Mouse (Mus musculus) activated CD4-positive, CD25-positive, alpha-beta regulatory T cell, adult 9 weeks (primary cell): ENCODE measurements around the gene Rhbdf2. TPM values are rescaled to one million over a fixed set of nuclear protein-coding genes. Genes with fewer than 3 reads are reported as not detected.

Experiments
- polyA plus RNA-seq: library from polyadenylated mRNA; unstranded; fragments of 100-300 nt; shearing (Covaris generic); gene quantifications from one replicate; pipeline ENCODE4 v1.2.1, GENCODE M21; 2017

The Rhbdf2 gene
- 14.5 TPM for polyA plus RNA-seq

GRCm38 (mm10) chr11:116626299-116627071 is at the start of gene Rhbdf2:
Gene Rhbdf2, minus strand, starts transcription at chr11:116627019.

GRCm38 (mm10) chr11:116654255-116654821 is 27.5 kb upstream of the Rhbdf2 start, which contains the start of gene Cygb:
Gene Cygb, minus strand, starts transcription at chr11:116654313.

GRCm38 (mm10) chr11:116653234-116653633 is 26.4 kb upstream of the Rhbdf2 start, which contains the start of gene Prcd:
Gene Prcd, plus strand, starts transcription at chr11:116653534.

GRCm38 (mm10) chr11:116586310-116586709 is 40.5 kb downstream of the Rhbdf2 start, which contains the start of gene Aanat:
Gene Aanat, plus strand, starts transcription at chr11:116586432.

DNA sequence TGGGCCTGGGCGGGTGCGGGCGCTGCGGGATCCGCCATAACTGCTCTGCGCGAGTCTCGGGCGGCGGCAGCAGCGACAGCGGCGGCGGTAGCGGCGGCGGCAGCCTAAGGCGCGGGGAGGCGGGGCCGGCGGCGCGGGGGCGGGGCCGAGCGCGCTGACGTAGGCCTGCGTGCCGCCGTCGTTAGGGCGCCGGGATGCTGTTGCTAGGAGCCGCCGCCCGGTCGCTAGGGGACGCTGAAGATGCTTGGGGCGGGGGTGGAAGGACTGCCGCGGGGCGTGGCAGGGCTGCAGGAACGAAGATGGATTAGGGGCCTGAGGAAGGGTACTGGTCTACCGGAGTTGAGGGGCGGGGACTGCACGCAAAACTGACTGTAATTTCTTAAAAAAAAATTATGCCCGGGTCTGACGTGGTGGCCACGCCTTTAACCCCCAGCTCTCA is 45.4 kb downstream of the Rhbdf2 start, which contains the start of gene Ube2o:
TSS of gene Ube2o (minus strand) at position 72 of the 439 bp plus-strand sequence.

Other genes starting within 250 kb of the Rhbdf2 start
- 3.2 TPM for gene Rnf157, start 214.0 kb downstream of the Rhbdf2 start, polyA plus RNA-seq
- 34.7 TPM for gene Ubald2, start 192.9 kb downstream of the Rhbdf2 start, polyA plus RNA-seq
- not detected for gene Qrich2, start 160.8 kb downstream of the Rhbdf2 start, polyA plus RNA-seq
- 35.2 TPM for gene Prpsap1, start 132.8 kb downstream of the Rhbdf2 start, polyA plus RNA-seq
- gene Sphk1, start 96.1 kb downstream of the Rhbdf2 start, polyA plus RNA-seq = not detected
- 1.9 TPM for gene Ube2o, start 45.6 kb downstream of the Rhbdf2 start, polyA plus RNA-seq
- gene Aanat, start 40.6 kb downstream of the Rhbdf2 start, polyA plus RNA-seq = not detected
- not detected for gene Prcd, start 26.5 kb upstream of the Rhbdf2 start, polyA plus RNA-seq
- not detected for gene Cygb, start 27.3 kb upstream of the Rhbdf2 start, polyA plus RNA-seq
- not detected for gene St6galnac1, start 148.5 kb upstream of the Rhbdf2 start, polyA plus RNA-seq
- not detected for gene Mxra7, start 201.0 kb upstream of the Rhbdf2 start, polyA plus RNA-seq
- gene Mettl23, start 216.3 kb upstream of the Rhbdf2 start, polyA plus RNA-seq = 232 TPM
- 79.5 TPM for gene Jmjd6, start 216.4 kb upstream of the Rhbdf2 start, polyA plus RNA-seq
- gene Mfsd11, start 225.4 kb upstream of the Rhbdf2 start, polyA plus RNA-seq = 35.2 TPM
- gene Srsf2, start 226.1 kb upstream of the Rhbdf2 start, polyA plus RNA-seq = 54.1 TPM